Mouse (Mus musculus) heart, adult 9 months (tissue): ENCODE results near the gene Nrl.

ENCODE experiments used
- DNase-seq, 2 experiments: peaks; one replicate each; pipeline ENCODE4 v3.0.0; 2022; ENCODE audit warnings: low spot score in 2 of 2

The Nrl gene

GRCm38 (mm10) chr14:55486836-55487235 lies 37.9 kb downstream of the Nrl start:
- no peak for DNase-seq

- DNase-seq, result no peak
Measured at GRCm38 (mm10) chr14:55484430-55485085, 40.2 kb downstream of the Nrl start.

- DNase-seq, result no peak
Measured at GRCm38 (mm10) chr14:55479629-55480028, 45.2 kb downstream of the Nrl start.

GRCm38 (mm10) chr14:55478651-55479599 lies 45.9 kb downstream of the Nrl start, which contains the start of gene Dhrs4:
Dhrs4 (plus strand) TSS chr14:55478758.
- peak; percentile 80 to 85 for DNase-seq

GRCm38 (mm10) chr14:55477829-55478228 lies 47.0 kb downstream of the Nrl start:
- no peak for DNase-seq

GRCm38 (mm10) chr14:55477421-55477820 lies 47.4 kb downstream of the Nrl start:
- no peak for DNase-seq

- DNase-seq, result no peak
Measured at GRCm38 (mm10) chr14:55475654-55476053, 49.1 kb downstream of the Nrl start.

GRCm38 (mm10) chr14:55470806-55471205 lies 54.0 kb downstream of the Nrl start:
- peak in 1 of 2 experiments; percentile 19 for DNase-seq

GRCm38 (mm10) chr14:55469821-55470220 lies 55.0 kb downstream of the Nrl start:
- DNase-seq, result no peak

GRCm38 (mm10) chr14:55469041-55469440 lies 55.7 kb downstream of the Nrl start:
- DNase-seq, result no peak
